Mouse (Mus musculus) megakaryocyte, embryonic 14.5 days (primary cell): Measurements from ENCODE around the gene Dennd1a.

Experiments used
- FLI1 ChIP-seq: IDR thresholded peaks from 2 replicates; pipeline ENCODE4 v1.6.1; 2012; ENCODE audit warnings: low read length, inconsistent platforms, mixed read lengths
- GATA1 ChIP-seq: IDR thresholded peaks from 3 replicates; pipeline ENCODE4 v1.6.1; 2012; ENCODE audit warnings: mixed read lengths, low read length, inconsistent platforms, borderline replicate concordance

DNA sequence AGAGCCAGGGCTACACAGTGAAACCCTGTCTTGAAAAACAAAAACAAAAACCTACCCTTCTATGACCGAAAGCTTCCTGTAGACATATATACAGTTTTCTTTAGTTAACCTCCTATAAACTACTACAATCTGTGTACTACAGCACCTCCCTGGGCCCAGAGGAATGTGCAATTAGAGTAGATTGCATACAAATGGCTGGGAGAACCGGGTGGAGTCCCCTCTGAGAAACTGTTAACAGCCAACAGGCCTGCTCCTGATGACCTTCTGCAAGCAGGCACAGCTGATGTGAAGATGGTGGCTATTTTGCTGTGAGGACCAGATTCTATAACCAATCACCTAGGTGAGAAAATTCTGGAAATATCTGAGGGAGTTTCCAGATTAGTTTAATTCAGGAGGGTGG, 1.0 kb upstream of the Dennd1a start:
- TF ChIP-seq GATA1 (no peak), FLI1 (no peak)
